Mouse (Mus musculus) liver, postnatal 0 days (tissue): ENCODE data around the gene Ggps1.

Experiments used
- CTCF ChIP-seq: sonication (generic); IDR thresholded peaks from 2 replicates; pipeline ENCODE4 v1.5.1; 2016; ENCODE audit warnings: antibody characterized with exemption, low read depth
- EP300 ChIP-seq: IDR thresholded peaks from 2 replicates; pipeline ENCODE4 v1.6.1; 2016; ENCODE audit warnings: antibody characterized with exemption, low read depth, mild to moderate bottlenecking

DNA sequence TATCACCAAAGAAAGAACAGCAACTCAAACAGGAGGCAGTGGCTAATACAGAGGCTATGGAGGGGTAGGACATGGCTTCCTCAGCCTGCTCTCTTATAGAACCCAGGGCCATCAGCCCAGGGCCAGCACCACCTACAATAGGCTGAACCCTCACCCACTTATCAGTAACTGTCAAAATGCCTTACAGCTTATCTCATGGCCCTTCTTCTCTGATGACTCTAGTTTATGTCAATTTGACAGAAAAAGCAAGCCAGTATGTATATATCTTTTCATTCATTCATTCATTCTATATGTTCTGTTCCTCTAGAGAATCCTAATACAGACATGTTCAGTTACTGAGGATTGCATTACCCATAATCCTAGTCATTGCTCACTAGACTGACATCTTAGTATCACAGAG is 45.0 kb downstream of the Ggps1 start:
- TF ChIP-seq CTCF (no peak), EP300 (peak; percentile 55)
